Mouse (Mus musculus) heart, adult 2 months (tissue): ENCODE measurements at regions not wholly inside any gene's neighbourhood (a gene's known extent, or its start where the extent isn't known, plus 50 kb on each side); places are given as distances from the start of the nearest gene placed in this dataset.

Experiments used
- DNase-seq, 2 experiments: peaks; one replicate each; pipeline ENCODE4 v3.0.0; 2021
- H3K27ac ChIP-seq: fragments of 200-600 bp; 2 replicates; pipeline ENCODE4 v1.8.1; 2022
- H3K27me3 ChIP-seq: fragments of 200-500 bp; 2 replicates; pipeline ENCODE4 v1.6.1; 2012; ENCODE audit warnings: mild to moderate bottlenecking, low read length, inconsistent platforms, mixed read lengths; ENCODE audit not compliant: control insufficient read depth, insufficient read depth
- H3K36me3 ChIP-seq: fragments of 200-500 bp; 2 replicates; pipeline ENCODE4 v1.6.1; 2012; ENCODE audit warnings: low read length, inconsistent platforms; ENCODE audit not compliant: control insufficient read depth, insufficient read depth
- H3K4me1 ChIP-seq: fragments of 200-500 bp; 2 replicates; pipeline ENCODE4 v1.6.1; 2011; ENCODE audit warnings: low read length; ENCODE audit not compliant: control insufficient read depth, insufficient read depth
- H3K4me3 ChIP-seq: fragments of 200-600 bp; 2 replicates; pipeline ENCODE4 v1.8.1; 2022
- H3K79me2 ChIP-seq: fragments of 200-500 bp; replicated peaks from 2 replicates; pipeline ENCODE4 v1.6.1; 2012; ENCODE audit warnings: mild to moderate bottlenecking, inconsistent platforms, low read length, moderate library complexity, mixed read lengths; ENCODE audit not compliant: control insufficient read depth, insufficient read depth
- H3K9ac ChIP-seq: fragments of 200-500 bp; 2 replicates; pipeline ENCODE4 v1.6.1; 2012; ENCODE audit warnings: low read depth, mild to moderate bottlenecking, control low read depth, inconsistent platforms, low read length, mixed read lengths
- CTCF ChIP-seq: fragments of 200-600 bp; IDR thresholded peaks from 2 replicates; pipeline ENCODE4 v1.8.1; 2022; ENCODE audit warnings: antibody characterized with exemption, mild to moderate bottlenecking, moderate library complexity
- EP300 ChIP-seq: fragments of 200-500 bp; IDR thresholded peaks from 2 replicates; pipeline ENCODE4 v1.6.1; 2011; ENCODE audit warnings: low read depth, low read length, control low read depth; ENCODE audit not compliant: insufficient read depth
- POLR2A ChIP-seq: fragments of 200-500 bp; IDR thresholded peaks from 2 replicates; pipeline ENCODE4 v1.6.1; 2011; ENCODE audit warnings: mild to moderate bottlenecking, low read depth, low read length, control low read depth; ENCODE audit not compliant: insufficient read depth
- WGBS: fragments of 180-500 bp; shearing (Covaris S2); methylation state at CpG from one replicate; pipeline ENCODE4 v1.1.7; 2018; 5-methylcytosine and 5-hydroxymethylcytosine counted together
- intact Hi-C: fragments of 180-260 bp; cut with DNase I; formaldehyde crosslinking; loops from one replicate; pipeline ENCODE4 v1.15.1; 2025

DNA sequence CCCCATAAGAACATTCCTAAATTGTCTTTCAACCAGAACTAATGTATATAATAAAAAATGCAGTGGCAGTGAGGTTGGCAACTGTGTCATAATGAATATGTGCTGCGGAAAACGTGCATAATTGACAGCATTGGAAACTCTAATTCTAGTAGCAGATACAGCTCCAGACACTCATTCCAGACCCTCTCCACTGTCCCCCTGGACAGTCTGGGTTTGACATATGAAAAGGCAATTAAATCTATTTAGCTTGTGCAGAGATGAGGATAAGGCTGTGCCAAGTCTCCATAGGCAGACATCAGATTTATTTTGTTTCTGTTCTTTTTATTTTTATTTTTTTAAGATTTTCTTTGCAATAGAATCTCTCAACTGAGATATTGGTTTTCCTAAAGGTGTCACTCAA, 392.3 kb downstream of the Lrriq3 start:
- 71% methylated on average over 2 of the region's 2 CpGs for WGBS
- DNase-seq, result no peak
- Histone ChIP-seq H3K27me3 (no peaks in the 10 kb centered on the region), H3K36me3 (no peaks in the 10 kb centered on the region), H3K27ac (no peak overlapping the region), H3K4me3 (no peak overlapping the region), H3K4me1 (no peaks in the 10 kb centered on the region), H3K9ac (no peak overlapping the region), H3K79me2 (no peaks in the 10 kb centered on the region)
- TF ChIP-seq POLR2A (no peak), EP300 (no peak), CTCF (no peak)
- intact Hi-C loops, result no loop called here

DNA sequence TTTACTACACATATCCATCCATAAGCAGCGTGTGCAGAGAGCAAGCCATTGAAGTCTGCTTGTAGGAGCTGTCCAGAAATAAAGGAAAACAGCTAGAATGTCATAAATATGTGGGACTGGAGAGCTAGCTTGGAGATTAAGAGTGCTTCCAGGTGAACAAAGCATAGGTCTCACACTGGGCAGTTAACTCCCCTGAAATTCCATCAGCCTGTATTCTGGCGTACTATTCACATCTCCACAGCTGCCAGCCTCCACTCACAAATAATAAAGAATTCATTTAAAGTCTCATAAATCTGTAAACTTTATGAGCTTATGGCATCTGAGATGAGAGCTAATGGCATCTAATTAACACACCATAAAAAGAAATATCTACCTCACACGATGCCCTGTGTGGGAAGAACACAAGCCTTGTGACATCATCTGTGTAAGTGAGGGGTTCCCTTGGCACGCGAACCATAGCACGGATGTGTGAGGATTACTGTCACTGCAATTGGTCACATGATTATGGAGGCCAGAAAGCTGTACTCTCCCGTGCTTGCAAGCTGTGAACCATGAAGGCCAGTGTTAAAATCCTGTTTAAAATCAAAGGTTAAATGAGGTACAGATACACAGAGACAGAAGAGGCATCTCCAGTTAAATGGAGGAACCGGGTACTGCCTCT, 394.8 kb downstream of the Lrriq3 start:
- no peaks in the 10 kb centered on the region for H3K27me3 ChIP-seq
- DNase-seq, result no peak
- no peaks in the 10 kb centered on the region for H3K36me3 ChIP-seq
- 69% methylated on average over 8 of the region's 8 CpGs for WGBS
- intact Hi-C loops, result no loop called here
- H3K27ac ChIP-seq, result no peak overlapping the region
- no peaks in the 10 kb centered on the region for H3K4me1 ChIP-seq
- no peak overlapping the region for H3K4me3 ChIP-seq
- H3K79me2 ChIP-seq, result no peaks in the 10 kb centered on the region
- H3K9ac ChIP-seq, result no peak overlapping the region
- no peak for TF ChIP-seq EP300
- TF ChIP-seq CTCF, result no peak
- no peak for TF ChIP-seq POLR2A

- Histone ChIP-seq H3K27ac (no peak overlapping the region), H3K27me3 (no peaks in the 10 kb centered on the region), H3K9ac (no peak overlapping the region), H3K79me2 (no peaks in the 10 kb centered on the region), H3K4me3 (no peak overlapping the region), H3K36me3 (no peaks in the 10 kb centered on the region), H3K4me1 (no peaks in the 10 kb centered on the region)
- intact Hi-C loops, result no loop called here
- DNase-seq, result no peak
- no peak for TF ChIP-seq EP300
- 44% methylated on average over 1 of the region's 1 CpGs for WGBS
These were observed 397.4 kb downstream of the Lrriq3 start for GRCm38 (mm10) chr3:155490670-155491069.

- WGBS, result 89% methylated on average over 1 of the region's 1 CpGs
- H3K36me3 ChIP-seq, result no peaks in the 10 kb centered on the region
- DNase-seq, result no peak
- intact Hi-C loops, result no loop called here
- no peak overlapping the region for H3K27ac ChIP-seq
- no peaks in the 10 kb centered on the region for H3K79me2 ChIP-seq
- H3K4me3 ChIP-seq, result no peak overlapping the region
- no peaks in the 10 kb centered on the region for H3K4me1 ChIP-seq
- H3K9ac ChIP-seq, result no peak overlapping the region
- TF ChIP-seq EP300 (no peak), POLR2A (no peak), CTCF (no peak)
- no peaks in the 10 kb centered on the region for H3K27me3 ChIP-seq
These were observed 417.1 kb downstream of the Lrriq3 start for GRCm38 (mm10) chr3:155510161-155510857.

DNA sequence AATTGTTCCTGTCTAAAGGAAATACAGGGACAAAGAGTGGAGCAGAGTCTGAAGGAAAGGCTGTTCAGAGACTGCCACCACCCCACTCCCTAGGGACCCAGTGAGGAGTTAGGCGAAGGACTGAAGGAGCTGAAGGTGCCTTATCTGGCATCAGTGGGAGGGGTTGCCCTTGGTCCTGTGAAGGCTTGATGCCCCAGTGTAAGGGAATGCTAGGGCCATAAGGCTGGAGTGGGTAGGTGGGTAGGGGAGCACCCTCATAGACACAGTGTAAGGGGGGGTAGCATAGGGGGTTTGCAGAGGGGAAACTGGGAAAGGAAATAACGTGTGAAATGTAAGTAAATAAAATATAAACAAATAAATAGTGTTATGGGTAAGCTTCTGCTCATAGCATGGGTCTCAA, 420.7 kb downstream of the Lrriq3 start:
- no peak for DNase-seq
- H3K4me1 ChIP-seq, result no peaks in the 10 kb centered on the region
- no peaks in the 10 kb centered on the region for H3K36me3 ChIP-seq
- WGBS, result 67% methylated on average over 2 of the region's 2 CpGs
- H3K27me3 ChIP-seq, result no peaks in the 10 kb centered on the region
- intact Hi-C loops, result no loop called here
- H3K4me3 ChIP-seq, result no peak overlapping the region
- no peaks in the 10 kb centered on the region for H3K79me2 ChIP-seq
- H3K27ac ChIP-seq, result no peak overlapping the region
- TF ChIP-seq CTCF, result no peak
- no peak for TF ChIP-seq EP300
- no peak for TF ChIP-seq POLR2A
- no peak overlapping the region for H3K9ac ChIP-seq

DNA sequence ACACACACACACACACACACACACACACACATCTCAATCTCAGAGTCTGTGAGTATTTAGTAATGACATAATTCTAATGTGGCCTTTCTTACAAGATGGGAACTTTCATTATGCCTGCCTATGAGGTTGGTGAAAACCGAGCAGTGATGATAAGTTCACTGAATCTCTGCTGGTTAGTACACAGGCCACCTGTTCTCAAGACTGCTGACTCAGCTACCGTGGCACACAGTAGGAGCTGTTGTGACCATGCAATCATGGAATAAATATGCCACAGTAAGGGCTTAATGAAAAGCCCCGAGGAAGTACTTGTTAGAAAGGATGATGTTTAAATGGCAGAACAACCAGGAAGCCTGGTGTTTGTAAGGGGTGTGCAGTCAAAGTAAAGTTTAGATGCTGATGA, 436.1 kb downstream of the Lrriq3 start:
- H3K27ac ChIP-seq, result no peak overlapping the region
- intact Hi-C loops, result no loop called here
- no peak overlapping the region for H3K9ac ChIP-seq
- H3K4me3 ChIP-seq, result no peak overlapping the region
- WGBS, result 56% methylated on average over 3 of the region's 3 CpGs
- H3K36me3 ChIP-seq, result no peaks in the 10 kb centered on the region
- H3K27me3 ChIP-seq, result no peaks in the 10 kb centered on the region
- no peaks in the 10 kb centered on the region for H3K79me2 ChIP-seq
- no peak for TF ChIP-seq CTCF
- TF ChIP-seq POLR2A, result no peak
- TF ChIP-seq EP300, result no peak
- DNase-seq, result no peak
- H3K4me1 ChIP-seq, result no peaks in the 10 kb centered on the region
